Comparison of ENCODE assay signal across 16 mouse cellular contexts in the genomic region with DNA sequence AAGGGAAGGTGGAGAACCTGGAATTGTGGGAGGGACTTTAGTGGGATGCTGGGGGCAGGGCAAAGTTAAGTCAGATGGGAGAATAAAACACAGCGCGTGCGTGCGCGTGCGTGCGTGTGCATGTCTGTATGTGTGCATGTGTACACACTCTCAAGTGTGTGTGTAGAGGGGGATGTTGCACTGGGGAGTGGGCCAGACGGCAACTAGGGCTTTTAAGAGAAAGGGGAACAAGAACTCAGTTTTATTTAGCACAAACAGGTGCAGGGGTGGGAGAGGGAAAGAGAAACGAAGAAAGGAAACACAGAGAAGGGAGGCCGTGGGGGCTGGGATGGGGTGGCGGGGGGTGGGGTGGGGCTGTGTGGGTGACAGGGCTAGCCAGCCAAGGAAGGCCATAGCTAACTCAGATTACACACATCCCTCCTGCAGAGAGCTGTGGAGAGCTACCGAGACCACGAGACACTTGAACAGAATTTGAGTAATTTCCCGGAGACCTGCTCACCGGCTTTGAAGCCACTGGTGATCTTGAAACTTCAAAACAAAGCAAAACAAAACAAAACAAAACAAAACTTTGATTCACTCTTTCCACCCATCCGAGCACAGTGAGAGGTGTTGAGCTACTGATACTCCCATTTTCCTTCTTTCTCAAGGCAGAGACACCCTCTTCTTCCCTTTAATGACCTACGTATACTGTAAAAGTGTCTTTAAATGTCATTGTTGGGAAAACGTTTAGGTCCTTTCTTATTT. TPM values are rescaled to one million over a fixed set of nuclear protein-coding genes. Genes with fewer than 3 reads are reported as not detected.
DNase-seq lines count a peak whose midpoint lies in the region; ATAC-seq and TF ChIP-seq lines count a peak whose summit lies in the region.
"Had no signal": no experiment of that assay in that cellular context is flagged by ENCODE, and none has a peak within 500 bp of the region (broad histone marks: within the 10 kb centered on the region; RNA-seq: fewer than 3 reads in every experiment).

No protein-coding gene starts in this region.

- TF ChIP-seq EP300 in liver, postnatal 0 days (IDR thresholded peaks at IDR 0.05; ENCODE audit: low read depth), result no peak

- WGBS in liver, postnatal 0 days (ENCODE audit: insufficient replicate concordance), result 58% methylated on average over 18 of the region's 18 CpGs
- WGBS in liver, embryonic 12.5 days (ENCODE audit: insufficient replicate concordance), result 60% methylated on average over 18 of the region's 18 CpGs
- 78% methylated on average over 18 of the region's 18 CpGs for WGBS in forebrain, embryonic 12.5 days

- TF ChIP-seq CTCF in liver, postnatal 0 days (IDR thresholded peaks at IDR 0.05; ENCODE audit: low read depth), result no peak

- H3K4me2 ChIP-seq in liver, postnatal 0 days (ENCODE audit: low read depth, low read length), result no peak overlapping the region
- H3K4me2 ChIP-seq in liver, embryonic 12.5 days, result no peak overlapping the region
- H3K4me2 ChIP-seq in forebrain, embryonic 12.5 days, result no peak overlapping the region
- H3K4me2 ChIP-seq: heart, embryonic 15.5 days; hindbrain, embryonic 13.5 days; limb, embryonic 13.5 days; stomach, embryonic 15.5 days had no signal

- peak; percentile 23 for DNase-seq in liver, postnatal 0 days
- peak; percentile 39 to 40 for DNase-seq in spleen, adult 18-20 months
- DNase-seq in thymus, postnatal 36 days, result peak; percentile 40 to 61
- no peak for DNase-seq in c-Kit-positive CD71-positive TER-119-positive erythroid progenitor cells, embryonic 14.5 days (ENCODE audit: low spot score)
- DNase-seq in cerebellum, adult 8-10 months, result no peak
- DNase-seq: cerebellum, adult 18-20 months; kidney, adult 8-10 months; lung, adult 18-20 months had no signal

- H3K36me3 ChIP-seq in liver, postnatal 0 days (replicated peaks; ENCODE audit: insufficient read depth, low read length), result no peaks in the 10 kb centered on the region
- H3K36me3 ChIP-seq in liver, embryonic 12.5 days, result no peaks in the 10 kb centered on the region
- no peaks in the 10 kb centered on the region for H3K36me3 ChIP-seq in forebrain, embryonic 12.5 days (replicated peaks)
- H3K36me3 ChIP-seq: heart, embryonic 15.5 days; hindbrain, embryonic 13.5 days; limb, embryonic 13.5 days; stomach, embryonic 15.5 days had no signal

- no peaks in the 10 kb centered on the region for H3K9me3 ChIP-seq in liver, postnatal 0 days (ENCODE audit: low read length)
- no peaks in the 10 kb centered on the region for H3K9me3 ChIP-seq in liver, embryonic 12.5 days (replicated peaks)
- no peaks in the 10 kb centered on the region for H3K9me3 ChIP-seq in forebrain, embryonic 12.5 days
- H3K9me3 ChIP-seq: heart, embryonic 15.5 days; hindbrain, embryonic 13.5 days; limb, embryonic 13.5 days; stomach, embryonic 15.5 days had no signal

- no peak overlapping the region for H3K27ac ChIP-seq in liver, postnatal 0 days (ENCODE audit: low read depth)
- no peak overlapping the region for H3K27ac ChIP-seq in liver, embryonic 12.5 days
- H3K27ac ChIP-seq in forebrain, embryonic 12.5 days, result no peak overlapping the region
- H3K27ac ChIP-seq: heart, embryonic 15.5 days; hindbrain, embryonic 13.5 days; limb, embryonic 13.5 days; stomach, embryonic 15.5 days had no signal

- ATAC-seq in liver, postnatal 0 days, result peak; percentile 2; the same call in 1 of the 2 replicates
- ATAC-seq in liver, embryonic 12.5 days, result no peak
- ATAC-seq in granulocyte monocyte progenitor cell, adult 5-6 weeks (replicated peaks; ENCODE audit: poor library complexity, severe bottlenecking), result peak; percentile 38
- no peak for ATAC-seq in forebrain, embryonic 12.5 days (ENCODE audit: low FRiP score)

- H3K4me1 ChIP-seq in liver, postnatal 0 days (ENCODE audit: insufficient read depth), result 0 out of 2 replicates have a peak, but pooled peaks cover 3% of the 10 kb centered on the region
- no peaks in the 10 kb centered on the region for H3K4me1 ChIP-seq in liver, embryonic 12.5 days
- H3K4me1 ChIP-seq in forebrain, embryonic 12.5 days, result peaks cover 11% of the 10 kb centered on the region; the same call in 1 of the 2 replicates
- H3K4me1 ChIP-seq: stomach, embryonic 15.5 days had no signal

- H3K9ac ChIP-seq in liver, postnatal 0 days (replicated peaks), result no peak overlapping the region
- H3K9ac ChIP-seq in liver, embryonic 12.5 days, result no peak overlapping the region
- no peak overlapping the region for H3K9ac ChIP-seq in forebrain, embryonic 12.5 days
- H3K9ac ChIP-seq: heart, embryonic 15.5 days; hindbrain, embryonic 13.5 days; limb, embryonic 13.5 days; stomach, embryonic 15.5 days had no signal

- H3K27me3 ChIP-seq in liver, postnatal 0 days (ENCODE audit: insufficient read depth, low read length), result no peaks in the 10 kb centered on the region
- H3K27me3 ChIP-seq in liver, embryonic 12.5 days (replicated peaks), result no peaks in the 10 kb centered on the region
- H3K27me3 ChIP-seq in forebrain, embryonic 12.5 days, result peaks cover 61% of the 10 kb centered on the region
- H3K27me3 ChIP-seq: heart, embryonic 15.5 days; hindbrain, embryonic 13.5 days; limb, embryonic 13.5 days; stomach, embryonic 15.5 days had no signal

- no peak overlapping the region for H3K4me3 ChIP-seq in liver, postnatal 0 days (ENCODE audit: low read depth, low read length)
- no peak overlapping the region for H3K4me3 ChIP-seq in liver, embryonic 12.5 days
- no peak overlapping the region for H3K4me3 ChIP-seq in forebrain, embryonic 12.5 days (replicated peaks)
- H3K4me3 ChIP-seq: erythroblast, embryonic 14.5 days; heart, embryonic 15.5 days; hindbrain, embryonic 13.5 days; limb, embryonic 13.5 days; stomach, embryonic 15.5 days had no signal

RNA-seq across cellular contexts. Expression of a gene that starts 55.8 kb away (rescaled TPM):
- polyA plus RNA-seq in liver, postnatal 0 days (2015; fragmentation: Nextera tagmentation; extraction: Ambion mirVana), result 0.36 and 0.46 TPM in 2 replicates
- polyA plus RNA-seq in liver, embryonic 12.5 days (2016; fragmentation: Nextera tagmentation; extraction: Ambion mirVana), result 0.10 and 0.33 TPM in 2 replicates
- total RNA-seq in granulocyte monocyte progenitor cell, adult 5-6 weeks (2014; fragmentation: Nextera tagmentation), result 1.6 TPM in 1 of 2 replicates, not detected in the other
- 0.22 TPM in 1 of 2 replicates, not detected in the other for total RNA-seq in granulocyte monocyte progenitor cell, adult 5-6 weeks (2017)
- polyA plus RNA-seq in forebrain, embryonic 12.5 days (2016; fragmentation: Nextera tagmentation; extraction: Ambion mirVana), result 0.04 TPM in 1 of 2 replicates, not detected in the other

Comparison
In these comparisons a context has a peak if more than half of its experiments do, and no peak if none do; other contexts are left out.
1. ATAC-seq: peak in liver, postnatal 0 days (single experiment) and granulocyte monocyte progenitor cell, adult 5-6 weeks (single experiment); none in liver, embryonic 12.5 days (single experiment) and forebrain, embryonic 12.5 days (single experiment).
2. DNase-seq: peak in liver, postnatal 0 days (single experiment), spleen, adult 18-20 months (2 of 2) and thymus, postnatal 36 days (2 of 2); none in c-Kit-positive CD71-positive TER-119-positive erythroid progenitor cells, embryonic 14.5 days (single experiment) and cerebellum, adult 8-10 months (single experiment).